Comparison of ENCODE assay signal across 8 mouse cellular contexts in genomic region chr15:31454096-31454860, GRCm38 (mm10). TPM values are rescaled to one million over a fixed set of nuclear protein-coding genes. Genes with fewer than 3 reads are reported as not detected.
DNase-seq lines count a peak whose midpoint lies in the region; ATAC-seq and TF ChIP-seq lines count a peak whose summit lies in the region.

No protein-coding gene starts in this region.

- WGBS in forebrain, embryonic 11.5 days = 58% methylated on average over 10 of the region's 10 CpGs
- 50% methylated on average over 10 of the region's 10 CpGs for WGBS in limb, embryonic 12.5 days
- 54% methylated on average over 10 of the region's 10 CpGs for WGBS in neural tube, embryonic 14.5 days

- intact Hi-C loops in left cerebral cortex, adult 2 months (cut with DNase I) = loop anchor here (5.0 kb wide), 1 partner anchor 133 kb away; no protein-coding TSS in a partner anchor
- intact Hi-C loops in left cerebral cortex, postnatal 14 days (cut with DNase I) = no loop called here

- no peak for TF ChIP-seq CTCF in left cerebral cortex, adult 2 months (IDR thresholded peaks at IDR 0.05)

- ATAC-seq in forebrain, embryonic 11.5 days (replicated peaks; ENCODE audit: low FRiP score) = no peak
- no peak for ATAC-seq in limb, embryonic 12.5 days (ENCODE audit: insufficient number of reproducible peaks, insufficient read depth, low FRiP score, low TSS enrichment, low read depth)
- ATAC-seq in neural tube, embryonic 14.5 days (ENCODE audit: low read depth) = 0 out of 2 replicates have a peak, but pooled peaks have one; percentile 0

- H3K4me1 ChIP-seq in forebrain, embryonic 11.5 days (replicated peaks; ENCODE audit: control insufficient read depth, insufficient read depth, low read length) = no peaks in the 10 kb centered on the region
- peaks cover 25% of the 10 kb centered on the region; the same call in 1 of the 2 replicates for H3K4me1 ChIP-seq in limb, embryonic 12.5 days (replicated peaks)
- peaks cover 3% of the 10 kb centered on the region; the same call in 1 of the 2 replicates for H3K4me1 ChIP-seq in neural tube, embryonic 14.5 days (ENCODE audit: control insufficient read depth, insufficient read depth, low read length)

- peak overlapping the region; percentile 92 for H3K27ac ChIP-seq in left cerebral cortex, adult 2 months
- no peak overlapping the region for H3K27ac ChIP-seq in forebrain, embryonic 11.5 days (ENCODE audit: low read depth, low read length)
- H3K27ac ChIP-seq in limb, embryonic 12.5 days = 0 out of 2 replicates have a peak overlapping the region, but pooled peaks have one; percentile 50
- peak overlapping the region; percentile 73; the same call in 1 of the 2 replicates for H3K27ac ChIP-seq in neural tube, embryonic 14.5 days (ENCODE audit: low read depth, low read length)

- H3K4me3 ChIP-seq in left cerebral cortex, adult 2 months = peak overlapping the region; percentile 60
- H3K4me3 ChIP-seq in forebrain, embryonic 11.5 days (ENCODE audit: low read depth, low read length) = peak overlapping the region; percentile 48
- peak overlapping the region; percentile 61; the same call in 1 of the 2 replicates for H3K4me3 ChIP-seq in limb, embryonic 12.5 days (replicated peaks)
- H3K4me3 ChIP-seq in neural tube, embryonic 14.5 days (ENCODE audit: low read depth, low read length) = peak overlapping the region; percentile 63

- H3K9ac ChIP-seq in forebrain, embryonic 11.5 days (ENCODE audit: low read length) = peak overlapping the region; percentile 69
- peak overlapping the region; percentile 70; the same call in 1 of the 2 replicates for H3K9ac ChIP-seq in limb, embryonic 12.5 days (replicated peaks)
- H3K9ac ChIP-seq in neural tube, embryonic 14.5 days (replicated peaks; ENCODE audit: low read depth, low read length) = peak overlapping the region; percentile 78

- peaks cover 2% of the 10 kb centered on the region; the same call in 1 of the 2 replicates for H3K36me3 ChIP-seq in forebrain, embryonic 11.5 days (ENCODE audit: control insufficient read depth, insufficient read depth, low read length)
- H3K36me3 ChIP-seq in limb, embryonic 12.5 days = peaks cover 27% of the 10 kb centered on the region
- H3K36me3 ChIP-seq in neural tube, embryonic 14.5 days (ENCODE audit: control insufficient read depth, insufficient read depth, low read length) = peaks cover 6% of the 10 kb centered on the region; the same call in 1 of the 2 replicates

- no peak for DNase-seq in left cerebral cortex, adult 2 months (ENCODE audit: extremely low spot score in 1 of 2, low spot score in 2 of 2)
- DNase-seq in left cerebral cortex, postnatal 14 days (ENCODE audit: low spot score in 2 of 2) = no peak
- DNase-seq in forebrain, embryonic 11.5 days (ENCODE audit: low spot score) = no peak
- no peak for DNase-seq in left cerebral cortex, adult 18-20 months (ENCODE audit: low spot score in 2 of 2)
- no peak for DNase-seq in lung, postnatal 14 days
- DNase-seq in urinary bladder, postnatal 10 days (ENCODE audit: low spot score) = no peak

- H3K27me3 ChIP-seq in forebrain, embryonic 11.5 days (ENCODE audit: control insufficient read depth, insufficient read depth, low read length) = no peaks in the 10 kb centered on the region
- H3K27me3 ChIP-seq in limb, embryonic 12.5 days = no peaks in the 10 kb centered on the region
- no peaks in the 10 kb centered on the region for H3K27me3 ChIP-seq in neural tube, embryonic 14.5 days (ENCODE audit: control insufficient read depth, insufficient read depth, low read length)

- peak overlapping the region; percentile 72; the same call in 1 of the 2 replicates for H3K4me2 ChIP-seq in forebrain, embryonic 11.5 days (ENCODE audit: low read depth, low read length, severe bottlenecking)
- H3K4me2 ChIP-seq in limb, embryonic 12.5 days = peak overlapping the region; percentile 65
- peak overlapping the region; percentile 71 for H3K4me2 ChIP-seq in neural tube, embryonic 14.5 days (ENCODE audit: low read depth, low read length)

- H3K9me3 ChIP-seq in forebrain, embryonic 11.5 days (ENCODE audit: control insufficient read depth, low read length) = no peaks in the 10 kb centered on the region
- H3K9me3 ChIP-seq in limb, embryonic 12.5 days = no peaks in the 10 kb centered on the region
- H3K9me3 ChIP-seq in neural tube, embryonic 14.5 days (ENCODE audit: control insufficient read depth, low read length) = no peaks in the 10 kb centered on the region

RNA-seq across cellular contexts. Expression of gene Ropn1l, which starts 0.7 kb away (rescaled TPM):
- total RNA-seq in left cerebral cortex, adult 2 months (2021) = 1 to 10 TPM in 1 of 2 experiments, under 1 TPM in 1; 0.75 to 1.0 TPM
- 1 to 10 TPM; 1.1 to 1.7 TPM for total RNA-seq in left cerebral cortex, postnatal 14 days (2021)
- 3.5 and 3.9 TPM in 2 replicates for polyA plus RNA-seq in forebrain, embryonic 11.5 days (2014; fragmentation: Nextera tagmentation; extraction: Ambion mirVana)
- polyA plus RNA-seq in limb, embryonic 12.5 days (2016; fragmentation: Nextera tagmentation; extraction: Ambion mirVana) = 2.3 and 3.6 TPM in 2 replicates
- polyA plus RNA-seq in neural tube, embryonic 14.5 days (2014; fragmentation: Nextera tagmentation; extraction: Ambion mirVana) = 1.9 TPM in 2 replicates
- 1 to 10 TPM in 1 of 2 experiments, under 1 TPM in 1; 0.40 to 1.2 TPM for total RNA-seq in left cerebral cortex, adult 18-20 months (2021)
